ENCODE assay signal across 8 mouse cellular contexts in genomic region chr5:100158791-100159637, GRCm38 (mm10). TPM values are rescaled to one million over a fixed set of nuclear protein-coding genes. Genes with fewer than 3 reads are reported as not detected.
DNase-seq lines count a peak whose midpoint lies in the region; ATAC-seq and TF ChIP-seq lines count a peak whose summit lies in the region.

No protein-coding gene starts in this region.

- H3K4me1 ChIP-seq in liver, adult 2 months (ENCODE audit: control insufficient read depth, insufficient read depth, low read length) = no peaks in the 10 kb centered on the region
- peaks cover 3% of the 10 kb centered on the region; the same call in 1 of the 2 replicates for H3K4me1 ChIP-seq in midbrain, embryonic 16.5 days (ENCODE audit: control insufficient read depth, insufficient read depth, low read length)

- no peak for TF ChIP-seq CTCF in liver, adult 2 months (IDR thresholded peaks at IDR 0.05; ENCODE audit: low read depth, low read length)

- peak overlapping the region; percentile 61 for H3K4me3 ChIP-seq in liver, adult 2 months (ENCODE audit: insufficient read depth, low read depth, low read length)
- H3K4me3 ChIP-seq in midbrain, embryonic 16.5 days (ENCODE audit: low read depth, low read length) = peak overlapping the region; percentile 92

- ATAC-seq in granulocyte monocyte progenitor cell, adult 5-6 weeks (replicated peaks; ENCODE audit: poor library complexity, severe bottlenecking) = peak; percentile 42
- ATAC-seq in midbrain, embryonic 16.5 days = peak; percentile 80

- H3K4me2 ChIP-seq in midbrain, embryonic 16.5 days (ENCODE audit: low read length) = peak overlapping the region; percentile 79

- peak overlapping the region; percentile 55 for H3K9ac ChIP-seq in liver, adult 2 months (ENCODE audit: low read depth, low read length)
- peak overlapping the region; percentile 91 for H3K9ac ChIP-seq in midbrain, embryonic 16.5 days (ENCODE audit: low read depth, low read length)

- TF ChIP-seq POLR2A in liver, adult 2 months (IDR thresholded peaks at IDR 0.05; ENCODE audit: extremely low read depth, insufficient read depth, low read length) = no peak

- under 1% methylated on average over 76 of the region's 101 CpGs for WGBS in liver, adult 2 months
- WGBS in midbrain, embryonic 16.5 days = 0% methylated on average over 47 of the region's 101 CpGs

- H3K79me2 ChIP-seq in liver, adult 2 months (ENCODE audit: control insufficient read depth, insufficient read depth, low read length) = no peaks in the 10 kb centered on the region

- no peak overlapping the region for H3K27ac ChIP-seq in liver, adult 2 months (replicated peaks; ENCODE audit: insufficient read depth, low read depth, low read length)
- peak overlapping the region; percentile 86 for H3K27ac ChIP-seq in midbrain, embryonic 16.5 days (ENCODE audit: low read length)

- no peaks in the 10 kb centered on the region for H3K9me3 ChIP-seq in midbrain, embryonic 16.5 days (replicated peaks; ENCODE audit: control insufficient read depth, low read length, poor library complexity, severe bottlenecking)

- DNase-seq in layer of hippocampus, adult 11-12 months (ENCODE audit: low spot score) = peak; percentile 26
- no peak for DNase-seq in layer of hippocampus, adult 9-10 months (ENCODE audit: low spot score)
- DNase-seq in cerebellum, adult 9-11 months = peak; percentile 77
- DNase-seq in kidney, adult 11 months = peak; percentile 31
- peak; percentile 4 for DNase-seq in liver, adult 2 months (ENCODE audit: extremely low read depth, low read depth, low spot score)
- peak; percentile 30 for DNase-seq in urinary bladder, postnatal 14 days (ENCODE audit: low spot score)

- no peaks in the 10 kb centered on the region for H3K36me3 ChIP-seq in liver, adult 2 months (ENCODE audit: control insufficient read depth, insufficient read depth, low read length)
- H3K36me3 ChIP-seq in midbrain, embryonic 16.5 days (ENCODE audit: control insufficient read depth, insufficient read depth, low read length) = no peaks in the 10 kb centered on the region

- peaks cover 3% of the 10 kb centered on the region; the same call in 1 of the 2 replicates for H3K27me3 ChIP-seq in liver, adult 2 months (ENCODE audit: control insufficient read depth, insufficient read depth, low read length)
- no peaks in the 10 kb centered on the region for H3K27me3 ChIP-seq in midbrain, embryonic 16.5 days (ENCODE audit: control insufficient read depth, insufficient read depth, low read depth, low read length)

RNA-seq across cellular contexts. Expression of gene Tmem150c, which starts 0.6 kb away (rescaled TPM):
- total RNA-seq in granulocyte monocyte progenitor cell, adult 5-6 weeks (2014; fragmentation: Nextera tagmentation) = not detected in 2 replicates
- total RNA-seq in granulocyte monocyte progenitor cell, adult 5-6 weeks (2017) = not detected in 2 replicates
- total RNA-seq in liver, adult 2 months (2014; rRNA removed) = 0.07 TPM in 1 of 2 replicates, not detected in the other
- polyA plus RNA-seq in liver, adult 2 months (2012; rRNA removed) = 0.07 and 0.20 TPM in 2 replicates
- 51.9 and 60.2 TPM in 2 replicates for polyA plus RNA-seq in midbrain, embryonic 16.5 days (2015; fragmentation: Nextera tagmentation; extraction: Ambion mirVana)
